Mouse (Mus musculus) frontal cortex, postnatal 14 days (tissue): ENCODE results near the gene Syn2.

Experiments used
- DNase-seq, 2 experiments: peaks; one replicate each; pipeline ENCODE4 v3.0.0; 2022; ENCODE audit warnings: low spot score in 2 of 2

The Syn2 gene

DNA sequence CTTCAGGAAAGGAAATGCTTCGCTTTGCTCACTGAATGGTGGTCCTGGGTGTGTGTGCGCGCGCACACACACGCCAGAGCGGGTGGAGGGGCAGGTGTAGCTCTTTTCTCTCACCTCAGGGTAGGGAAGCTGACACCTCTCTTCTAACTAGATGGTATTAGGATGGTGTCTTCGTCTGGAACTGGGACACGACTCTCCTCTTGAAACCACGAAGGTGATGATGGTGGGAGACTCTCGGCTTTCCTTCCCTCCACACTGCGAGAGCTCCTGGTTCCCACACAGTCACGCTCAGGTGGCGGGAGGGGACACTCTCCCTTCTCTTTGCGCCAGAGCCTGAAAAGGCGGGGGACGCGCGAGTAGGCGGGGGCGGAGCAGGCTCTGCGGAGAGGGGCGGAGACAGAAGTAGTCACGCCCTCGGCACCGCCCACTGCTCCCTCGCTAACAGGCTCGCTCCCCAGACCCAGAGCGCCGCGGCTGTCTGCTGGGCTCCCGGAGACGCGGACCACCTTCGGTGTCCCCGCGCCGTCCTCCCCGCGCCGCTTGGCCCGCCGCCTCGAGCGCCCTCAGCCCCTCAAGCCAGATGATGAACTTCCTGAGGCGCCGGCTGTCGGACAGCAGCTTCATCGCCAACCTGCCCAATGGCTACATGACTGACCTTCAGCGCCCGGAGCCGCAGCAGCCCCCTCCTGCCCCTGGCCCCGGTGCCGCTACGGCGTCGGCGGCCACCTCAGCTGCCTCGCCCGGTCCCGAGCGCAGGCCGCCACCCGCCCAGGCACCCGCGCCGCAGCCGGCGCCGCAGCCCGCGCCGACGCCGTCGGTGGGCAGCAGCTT, at the start of gene Syn2:
Gene Syn2, plus strand, starts transcription at position 402 of the 831 bp plus-strand sequence.
- DNase-seq, result peak; percentile 84 to 90

DNA sequence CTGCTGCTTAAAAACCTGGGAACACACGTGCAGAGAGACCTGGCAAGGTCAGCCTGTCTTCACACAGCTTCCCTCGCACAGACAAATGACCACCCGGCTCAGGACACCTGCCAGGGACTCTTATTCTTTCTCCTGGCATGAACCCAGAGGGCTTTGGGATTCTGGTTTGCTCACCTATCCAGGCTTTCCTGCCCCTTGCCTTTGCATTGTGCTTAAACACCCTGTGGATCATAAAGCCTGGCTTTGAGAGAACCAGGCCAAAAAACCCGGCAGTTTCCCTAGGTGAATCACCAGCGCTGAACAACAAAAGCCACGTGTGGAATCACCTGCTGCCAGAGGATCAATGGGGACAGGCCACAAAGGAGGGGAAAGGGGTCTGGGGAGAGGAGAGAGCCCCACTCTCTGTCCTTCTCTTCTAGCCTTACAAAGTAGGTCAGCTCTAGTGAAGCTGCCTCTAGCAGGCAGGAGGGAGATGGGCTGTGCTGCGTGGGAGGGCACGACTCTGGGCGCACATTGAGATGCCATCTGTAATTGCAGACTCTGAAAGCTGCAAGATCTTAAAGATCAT, 49.3 kb upstream of the Syn2 start:
- peak; percentile 70 to 71 for DNase-seq

DNA sequence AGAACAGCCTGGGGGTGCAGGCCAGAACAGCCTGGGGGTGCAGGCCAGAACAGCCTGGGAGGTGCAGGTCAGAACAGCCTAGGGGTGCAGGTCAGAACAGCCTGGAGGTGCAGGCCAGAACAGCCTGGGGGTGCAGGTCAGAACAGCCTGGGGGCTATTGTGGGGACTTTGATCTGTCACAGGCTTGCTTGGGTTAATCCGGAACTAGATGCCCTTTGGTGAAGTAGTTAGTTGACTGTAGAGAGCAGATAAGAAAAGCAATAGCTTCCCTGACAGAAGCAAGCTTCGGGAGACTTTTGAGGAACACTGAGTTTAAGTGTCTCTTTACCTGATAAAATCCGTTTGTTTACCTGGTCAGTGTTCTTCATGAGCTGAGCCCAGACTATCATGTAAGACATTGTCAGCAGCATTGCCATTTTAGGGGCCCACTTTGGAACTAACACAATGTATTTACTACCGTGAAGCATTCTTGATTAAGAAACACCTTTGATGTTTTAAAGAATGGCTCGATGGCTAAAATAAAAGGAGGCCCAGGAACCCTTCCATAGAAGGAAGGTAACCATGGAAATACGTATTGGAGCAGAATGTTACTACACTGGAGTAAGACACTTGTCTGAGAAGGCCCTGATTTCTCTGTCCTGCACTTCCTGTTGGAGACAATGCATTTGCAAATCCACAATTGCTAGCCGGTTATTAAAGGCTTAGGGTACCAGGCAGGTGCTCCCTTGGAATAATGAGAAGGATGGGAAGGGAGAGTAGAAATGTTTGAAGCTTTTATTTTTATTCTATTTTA, 46.2 kb upstream of the Syn2 start:
- no peak for DNase-seq

DNA sequence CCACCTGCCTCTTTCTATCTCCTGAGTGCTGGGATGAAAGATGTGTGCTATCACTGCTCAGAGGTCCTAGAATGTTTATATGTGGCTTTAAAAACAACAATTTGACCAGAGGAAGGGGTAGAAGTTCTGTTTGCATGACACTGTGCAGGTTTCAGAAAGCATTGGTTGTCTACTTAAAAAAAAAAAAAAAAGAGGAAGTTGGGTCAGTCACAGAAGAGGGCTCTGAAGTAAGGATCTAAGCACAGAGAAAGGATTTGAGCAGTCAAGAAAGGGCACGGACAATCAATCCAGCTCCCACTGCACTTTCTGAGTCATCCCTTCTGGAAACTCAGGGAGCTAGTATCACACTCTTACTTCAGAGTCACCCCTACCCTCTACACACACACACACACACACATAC, 43.0 kb upstream of the Syn2 start:
- DNase-seq, result no peak

DNA sequence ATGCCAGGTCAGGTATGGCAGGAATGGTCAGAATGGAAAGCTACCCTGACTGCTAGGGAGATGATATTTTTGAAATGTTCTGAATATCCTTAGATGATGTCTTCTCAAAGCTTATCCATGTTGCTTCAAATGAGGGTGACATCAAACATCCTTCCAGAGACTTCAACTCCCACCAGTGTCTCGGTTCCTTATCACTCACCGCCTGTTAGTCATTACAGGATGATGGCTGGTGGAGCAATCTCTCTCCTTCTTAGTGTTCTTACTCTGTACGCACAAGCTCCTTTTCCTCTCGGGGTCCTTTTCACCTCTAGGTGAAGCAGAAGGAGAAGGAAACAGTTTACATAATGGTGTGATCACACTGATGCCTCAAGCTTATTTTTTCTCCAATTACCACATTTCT, 32.2 kb upstream of the Syn2 start:
- no peak for DNase-seq

DNA sequence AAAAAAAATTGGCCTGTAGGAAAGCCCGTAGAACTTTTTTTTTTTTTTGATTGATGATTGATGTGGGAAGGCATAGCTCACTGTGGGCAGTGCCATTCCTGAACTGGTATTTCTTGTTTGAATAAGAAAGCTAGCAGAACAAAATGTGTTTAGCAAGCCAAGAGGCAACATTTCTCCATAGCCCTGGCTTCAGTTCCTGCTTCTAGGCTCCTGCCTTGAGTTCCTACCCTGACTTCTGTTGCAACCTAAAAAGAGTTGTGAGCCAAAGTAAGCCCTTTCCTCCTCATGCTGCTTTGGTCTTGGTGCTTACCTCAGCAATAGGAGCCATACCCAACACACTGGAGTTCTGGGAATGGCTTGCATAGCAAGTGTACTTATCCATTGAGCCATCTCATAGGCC, 23.3 kb upstream of the Syn2 start:
- DNase-seq, result no peak

DNA sequence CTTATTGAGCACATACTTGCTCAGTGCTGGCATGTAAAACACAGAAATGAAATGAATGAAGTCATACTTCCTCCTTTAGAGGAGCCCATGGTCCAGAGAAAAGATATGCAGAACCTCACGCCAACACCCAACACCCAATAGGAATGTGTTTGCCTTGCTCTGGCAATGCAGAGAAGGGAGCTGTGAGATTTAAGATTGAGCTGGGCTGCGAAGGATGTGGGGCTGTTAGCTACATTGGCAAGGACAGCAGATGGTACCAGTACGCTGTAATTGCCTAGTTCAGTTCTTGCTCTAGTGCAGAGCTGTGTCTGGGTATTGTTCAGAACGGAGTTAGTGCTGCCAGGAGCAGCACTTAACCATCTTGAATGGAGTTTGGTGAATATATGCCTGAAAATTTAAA, 12.5 kb upstream of the Syn2 start:
- DNase-seq, result no peak

DNA sequence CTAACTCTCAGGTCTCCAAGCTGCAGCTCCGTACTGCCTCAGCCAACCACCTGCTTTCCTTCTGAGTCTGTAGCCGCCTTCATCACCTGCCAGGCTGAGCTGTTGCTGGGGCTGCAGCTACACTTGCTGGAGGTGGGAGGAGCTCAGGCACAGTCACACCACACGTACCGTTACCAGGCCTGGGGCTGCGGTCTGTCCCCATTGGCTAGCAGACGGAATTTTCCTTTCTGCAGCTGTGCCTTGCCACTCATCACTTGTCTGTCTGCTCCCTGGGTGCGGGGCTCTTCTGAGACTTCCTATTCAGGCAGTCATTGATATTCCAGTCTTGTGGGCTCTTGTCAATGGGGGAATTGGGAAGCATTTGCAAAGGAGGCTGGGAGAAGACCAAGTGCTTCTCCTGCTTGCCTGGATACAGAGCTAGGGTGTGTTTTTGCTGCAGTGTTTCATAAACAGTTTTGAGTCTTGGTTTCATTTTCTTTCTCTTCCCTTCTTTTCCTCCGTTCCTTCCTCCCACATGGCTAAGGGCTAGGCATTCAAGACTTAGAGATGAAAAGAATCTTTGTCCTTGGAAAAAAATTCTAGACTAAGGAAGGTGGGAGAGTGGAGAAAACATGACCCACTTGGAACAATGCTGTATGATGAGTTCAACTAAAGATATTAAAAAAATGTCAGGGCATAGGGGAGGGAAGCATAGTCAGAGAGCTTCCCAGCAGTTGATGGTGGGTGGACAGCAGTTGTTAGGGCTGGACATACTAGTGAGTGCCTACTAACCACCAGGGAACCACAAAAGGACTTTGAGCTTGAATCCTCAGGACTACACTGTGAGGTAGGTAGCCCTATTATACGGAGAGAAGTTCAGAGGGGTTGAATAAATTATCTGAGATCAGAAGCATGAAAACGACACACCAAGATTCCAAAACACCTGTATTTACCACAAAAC, 11.2 kb upstream of the Syn2 start:
- DNase-seq, result peak; percentile 55 to 78

DNA sequence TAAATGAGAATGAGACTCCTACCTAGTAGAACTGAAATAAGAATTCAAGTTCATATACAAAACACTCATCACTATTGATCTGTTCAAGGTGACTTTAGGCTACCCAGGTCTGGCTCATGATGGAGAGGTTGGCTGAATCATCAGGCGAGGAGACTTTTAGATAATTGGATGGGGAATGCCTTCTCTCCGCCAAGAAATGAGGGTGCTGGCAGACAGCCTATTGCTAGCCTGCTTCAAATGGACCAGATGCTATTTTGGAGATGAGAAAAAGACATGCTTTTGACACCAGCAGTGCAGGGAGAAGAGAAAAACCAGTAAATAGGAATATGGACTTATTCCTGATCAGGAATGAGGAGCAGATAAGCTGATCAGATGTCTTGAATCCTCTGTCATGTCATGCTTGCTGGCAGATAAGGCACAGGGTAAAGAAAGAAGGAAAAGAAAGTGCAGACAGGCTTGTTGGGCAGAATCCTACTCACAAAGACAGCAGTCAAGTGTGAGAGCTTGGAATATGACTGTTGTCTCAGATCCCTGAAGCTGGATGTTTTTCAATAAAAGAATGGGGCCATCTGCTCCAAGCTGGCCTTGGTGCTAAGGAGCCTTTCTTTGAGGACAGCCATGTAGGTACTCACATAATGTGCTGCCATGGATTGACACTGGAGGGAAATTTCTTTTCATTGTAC, 9.9 kb upstream of the Syn2 start:
- peak; percentile 37 to 42 for DNase-seq

DNA sequence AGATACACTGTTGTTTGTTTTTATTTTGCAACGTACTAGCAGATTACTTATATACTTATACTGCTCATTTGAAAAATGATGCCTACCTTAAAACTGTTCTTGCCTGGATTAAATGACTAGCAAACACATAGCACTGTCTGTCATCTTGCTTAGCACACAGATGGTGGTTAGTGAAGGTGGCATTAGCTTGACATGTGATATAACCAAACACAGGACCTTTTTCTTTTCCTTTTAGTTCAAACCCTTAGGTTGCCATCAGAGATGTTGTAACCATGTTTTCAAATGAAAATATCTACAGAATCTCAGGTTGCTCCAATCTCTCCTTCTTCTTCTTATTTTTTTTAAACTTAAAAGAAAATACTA, 9.4 kb upstream of the Syn2 start:
- DNase-seq, result no peak

DNA sequence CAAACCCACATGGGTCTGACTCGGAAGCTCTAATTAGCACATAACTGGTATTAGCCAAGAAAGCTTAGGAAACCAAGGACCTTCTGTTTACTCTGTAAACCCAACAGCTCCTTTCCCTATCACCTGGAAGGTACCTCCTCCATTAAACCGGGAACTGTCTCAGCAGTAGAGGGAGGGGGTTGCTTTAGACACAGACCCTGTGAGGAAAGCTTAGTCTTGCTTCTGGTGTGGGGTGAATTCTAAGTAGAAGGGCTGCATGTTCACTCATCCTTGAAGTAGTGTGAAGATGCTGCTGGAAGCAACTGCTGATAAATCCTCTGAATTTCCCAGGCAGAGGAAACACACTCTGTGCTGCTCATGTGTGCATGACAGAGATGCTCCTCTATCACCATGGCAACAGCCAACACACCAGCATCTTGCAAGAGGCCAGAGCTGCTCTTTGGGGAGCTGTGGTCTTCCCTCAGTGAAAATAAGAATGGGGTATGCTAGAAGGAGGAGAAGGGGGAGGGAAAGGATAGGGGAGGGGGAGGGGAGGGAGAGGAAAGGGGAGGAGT, 8.4 kb upstream of the Syn2 start:
- DNase-seq, result peak; percentile 37 to 53

DNA sequence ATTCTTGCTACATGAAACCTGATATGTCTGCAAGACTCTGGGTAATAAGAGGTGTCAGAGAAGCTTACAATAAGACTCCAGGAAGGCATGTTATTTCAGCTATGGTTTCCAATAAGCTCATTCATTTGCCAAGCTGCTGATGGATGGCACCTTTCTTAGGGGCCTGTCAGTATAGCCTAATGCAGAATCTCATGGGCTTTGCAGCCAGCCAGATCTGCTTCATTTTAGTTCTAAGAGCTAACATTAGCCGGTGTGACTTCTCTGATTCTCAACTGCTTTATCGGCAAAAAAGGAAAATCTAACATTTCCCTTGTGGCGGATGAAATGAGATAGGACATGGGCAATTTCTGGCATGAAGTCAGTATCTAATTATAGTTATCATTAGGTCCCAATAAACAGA, 7.9 kb upstream of the Syn2 start:
- DNase-seq, result no peak

DNA sequence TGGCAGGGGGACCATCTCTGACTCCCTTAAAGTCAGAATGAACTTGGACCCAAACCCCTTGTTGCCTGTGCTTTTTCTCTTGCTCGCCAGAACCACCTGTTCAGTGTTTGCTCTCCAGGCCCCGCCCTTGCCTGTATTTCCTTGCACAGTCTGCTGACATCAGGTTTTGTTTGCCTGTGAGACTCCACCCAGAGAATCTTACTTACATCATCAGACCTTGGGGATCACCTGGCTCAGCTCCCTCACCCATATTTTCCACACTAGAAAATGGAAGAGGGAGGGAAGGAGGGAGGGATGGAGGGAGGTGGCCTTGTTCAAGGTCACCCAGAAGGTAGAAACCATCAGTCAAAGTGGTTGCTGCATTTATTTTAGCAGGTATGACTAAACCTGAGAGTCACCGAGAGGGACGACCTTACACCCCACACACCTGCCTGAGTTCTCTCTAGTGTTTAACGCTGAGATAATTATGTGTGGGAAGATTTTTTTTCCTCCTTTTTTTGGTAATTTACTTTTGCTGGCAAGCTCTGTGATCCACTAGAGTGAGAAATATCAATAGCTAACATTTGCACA, 7.4 kb upstream of the Syn2 start:
- DNase-seq, result no peak

DNA sequence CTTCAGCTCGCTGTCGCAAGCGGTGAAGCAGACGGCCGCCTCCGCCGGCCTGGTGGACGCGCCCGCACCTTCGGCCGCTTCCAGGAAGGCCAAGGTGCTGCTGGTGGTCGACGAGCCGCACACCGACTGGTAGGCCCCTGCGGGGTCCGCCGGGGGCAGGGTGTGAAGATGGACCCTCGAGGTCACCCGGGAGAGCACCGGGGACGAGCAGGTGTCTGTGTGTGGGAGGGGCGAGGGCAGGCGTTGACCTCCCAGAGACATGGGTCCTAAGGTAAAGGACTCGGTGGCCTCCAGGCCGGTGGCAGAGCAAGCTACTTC, 589 bp downstream of the Syn2 start:
- DNase-seq, result no peak

DNA sequence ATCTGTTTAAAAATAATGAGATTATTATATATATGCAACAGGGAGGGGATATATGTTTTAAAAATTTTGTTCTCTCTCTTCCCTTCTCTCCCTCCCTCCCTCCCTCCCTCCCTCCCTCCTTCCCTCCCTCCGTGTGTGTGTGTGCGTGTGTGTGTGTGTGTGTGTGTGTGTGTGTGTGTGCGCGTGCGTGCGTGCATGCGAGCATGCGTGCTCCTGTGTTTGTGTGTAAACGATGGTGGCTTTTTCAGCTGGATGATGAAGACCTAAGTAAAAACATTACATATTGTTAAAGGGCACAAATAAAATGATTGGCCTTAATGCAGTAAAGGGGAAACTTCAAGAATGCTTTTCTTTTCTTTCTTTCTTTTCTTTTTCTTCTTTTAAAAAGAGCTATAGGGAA, 1.5 kb downstream of the Syn2 start:
- DNase-seq, result no peak

DNA sequence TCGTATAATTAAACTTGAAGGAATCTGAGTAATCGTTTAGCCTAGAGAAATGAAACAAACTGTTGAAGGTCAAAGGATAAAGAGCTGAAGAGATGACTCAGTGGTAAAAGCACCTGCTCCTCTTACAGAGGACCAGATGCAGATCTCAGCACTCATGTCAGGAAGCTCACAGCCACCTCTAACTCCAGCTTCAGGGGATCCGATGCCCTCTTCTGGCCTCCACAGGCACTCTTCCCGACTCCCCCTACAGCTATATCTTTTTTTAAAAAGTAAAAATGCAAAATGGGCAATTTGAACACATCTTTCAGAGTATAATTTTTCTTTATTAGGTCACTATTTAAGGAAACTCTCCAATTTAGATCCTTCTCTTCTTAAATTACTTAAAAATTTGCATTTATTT, 6.7 kb downstream of the Syn2 start:
- no peak for DNase-seq

DNA sequence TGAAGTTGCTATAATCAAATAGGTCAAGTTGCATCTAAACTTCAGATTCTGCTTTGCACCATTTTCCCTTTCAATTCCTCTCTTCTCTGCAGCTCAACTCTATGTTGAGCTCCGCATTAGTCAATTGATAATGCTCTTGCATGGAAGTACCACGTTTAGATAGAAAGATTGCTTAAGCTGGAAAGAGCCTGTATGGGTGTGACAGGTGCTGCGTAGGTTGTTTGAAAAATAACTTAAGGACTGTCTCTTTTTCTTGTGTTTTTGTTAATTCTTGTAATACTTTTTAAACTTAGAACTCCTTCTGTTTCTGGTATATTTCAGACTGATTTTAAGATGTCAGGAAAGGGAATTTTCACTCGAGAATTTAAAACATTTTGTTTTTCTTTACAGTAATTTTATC, 26.5 kb downstream of the Syn2 start:
- no peak for DNase-seq

DNA sequence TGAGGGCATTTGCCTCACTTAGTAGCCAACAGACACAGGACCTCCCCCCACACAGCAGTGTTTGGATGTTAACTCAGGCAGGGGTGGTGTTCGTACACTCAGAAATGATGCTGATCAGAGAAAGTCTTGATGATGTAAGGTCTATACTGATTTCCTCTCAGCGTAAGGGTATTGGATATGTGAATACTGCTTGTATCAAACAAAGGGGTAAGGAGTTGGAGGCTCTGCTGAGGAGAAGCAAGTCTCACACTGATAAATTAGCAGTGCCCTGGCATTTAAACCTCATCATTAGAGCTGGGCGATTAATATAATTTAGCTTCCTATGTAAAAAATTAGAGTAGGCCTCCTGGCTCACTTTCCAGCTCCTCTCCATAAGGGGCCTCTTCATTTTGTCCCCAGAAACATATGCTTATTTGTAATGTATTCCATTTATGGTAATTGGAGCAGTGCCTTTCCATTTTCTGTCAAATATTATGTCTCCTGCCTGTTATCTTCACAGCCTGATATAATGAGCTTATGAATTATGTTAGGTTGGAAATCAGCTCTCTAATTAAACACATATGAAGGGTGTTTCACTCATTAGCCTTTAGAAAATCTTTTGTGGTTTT, 31.3 kb downstream of the Syn2 start:
- DNase-seq, result no peak

DNA sequence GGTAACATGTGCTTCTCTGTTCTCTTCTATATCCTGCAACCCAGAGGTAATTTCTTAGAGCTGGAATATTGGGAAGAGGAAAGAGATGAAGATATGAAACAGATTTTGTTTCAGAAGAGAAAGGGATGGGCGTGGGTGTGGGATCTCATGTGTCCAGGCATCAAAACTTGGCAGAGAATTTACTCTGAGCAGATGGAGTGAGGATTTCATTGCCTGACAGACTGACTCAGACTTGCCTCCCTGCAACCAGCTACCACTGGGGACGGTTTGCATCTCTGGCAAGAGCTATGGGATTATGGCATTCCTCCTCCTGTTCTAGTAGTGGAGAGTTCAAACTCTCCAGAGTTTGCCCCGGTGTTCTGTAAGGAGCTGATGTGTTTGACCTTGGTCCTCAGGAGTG, 34.2 kb downstream of the Syn2 start:
- DNase-seq, result peak in 1 of 2 experiments; percentile 33

DNA sequence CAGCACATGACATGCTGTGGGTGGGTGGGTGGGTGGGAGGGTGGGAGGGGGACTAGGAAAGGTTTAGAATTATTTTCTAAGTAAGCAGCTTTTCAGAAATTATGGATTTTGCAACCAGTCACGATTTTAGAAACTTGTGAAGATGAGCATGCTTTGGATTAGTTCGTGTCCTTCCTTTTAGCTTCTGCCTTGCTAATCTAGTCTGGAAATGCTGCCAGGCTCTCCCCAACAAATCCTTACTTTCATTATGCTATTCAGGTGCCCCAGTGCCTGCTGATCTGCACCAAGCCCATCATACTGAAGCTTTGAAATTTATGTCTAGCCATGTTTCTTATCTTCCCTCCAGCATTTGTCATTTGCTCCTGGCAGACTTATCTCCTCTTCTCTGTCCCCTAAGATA, 34.8 kb downstream of the Syn2 start:
- DNase-seq, result no peak
